Mouse (Mus musculus) liver, adult 2 months (tissue): ENCODE results near the gene 5730522E02Rik.

Experiments
- CTCF ChIP-seq: fragments of 200-500 bp; IDR thresholded peaks from 2 replicates; pipeline ENCODE4 v1.5.1; 2011; ENCODE audit warnings: low read depth, low read length, control low read depth
- POLR2A ChIP-seq: fragments of 200-500 bp; IDR thresholded peaks from 2 replicates; pipeline ENCODE4 v1.6.1; 2011; ENCODE audit warnings: low read length, control low read depth; ENCODE audit not compliant: insufficient read depth; ENCODE audit errors: extremely low read depth

- no peak for TF ChIP-seq POLR2A
- no peak for TF ChIP-seq CTCF
These were observed 494.9 kb downstream of the 5730522E02Rik start for GRCm38 (mm10) chr11:25715447-25716321.
